Mouse (Mus musculus) thymus, postnatal 0 days (tissue): ENCODE measurements around the gene Nlrx1. TPM values are rescaled to one million over a fixed set of nuclear protein-coding genes. Genes with fewer than 3 reads are reported as not detected.
A peak's percentile ranks its signal among the peaks of the same experiment; 100 is the strongest.

Experiments
- DNase-seq: peaks from one replicate; pipeline ENCODE4 v3.0.0-alpha.2; 2015; ENCODE audit warnings: low spot score
- polyA plus RNA-seq: library from polyadenylated mRNA; unstranded; fragments of >200 nt; fragmentation: Nextera tagmentation; extraction: Ambion mirVana; gene quantifications from 2 replicates; pipeline ENCODE4 v1.2.1, GENCODE M21; 2015

The Nlrx1 gene
- polyA plus RNA-seq, 1 experiment from 2014 or later = 5.9 TPM

DNA sequence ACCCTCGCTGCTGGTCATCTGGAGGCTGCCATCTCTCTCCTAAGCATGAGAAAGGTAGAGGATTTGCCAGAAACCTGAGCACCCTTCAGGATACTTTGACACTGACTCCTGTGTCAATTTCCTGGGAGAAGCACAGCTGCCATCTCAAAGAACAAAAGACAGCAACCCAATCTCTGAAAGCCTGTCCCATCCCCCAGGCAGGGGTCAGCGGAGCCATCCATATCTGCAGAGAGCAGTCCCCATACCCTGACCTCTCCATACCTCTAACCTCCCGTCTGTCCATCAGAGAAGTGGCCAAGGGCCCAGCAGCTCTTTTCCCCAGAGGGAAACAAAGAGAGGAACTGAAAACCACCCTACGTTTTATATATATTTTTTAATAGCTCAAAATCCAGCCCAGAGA, 31.8 kb downstream of the Nlrx1 start:
- no peak for DNase-seq

DNA sequence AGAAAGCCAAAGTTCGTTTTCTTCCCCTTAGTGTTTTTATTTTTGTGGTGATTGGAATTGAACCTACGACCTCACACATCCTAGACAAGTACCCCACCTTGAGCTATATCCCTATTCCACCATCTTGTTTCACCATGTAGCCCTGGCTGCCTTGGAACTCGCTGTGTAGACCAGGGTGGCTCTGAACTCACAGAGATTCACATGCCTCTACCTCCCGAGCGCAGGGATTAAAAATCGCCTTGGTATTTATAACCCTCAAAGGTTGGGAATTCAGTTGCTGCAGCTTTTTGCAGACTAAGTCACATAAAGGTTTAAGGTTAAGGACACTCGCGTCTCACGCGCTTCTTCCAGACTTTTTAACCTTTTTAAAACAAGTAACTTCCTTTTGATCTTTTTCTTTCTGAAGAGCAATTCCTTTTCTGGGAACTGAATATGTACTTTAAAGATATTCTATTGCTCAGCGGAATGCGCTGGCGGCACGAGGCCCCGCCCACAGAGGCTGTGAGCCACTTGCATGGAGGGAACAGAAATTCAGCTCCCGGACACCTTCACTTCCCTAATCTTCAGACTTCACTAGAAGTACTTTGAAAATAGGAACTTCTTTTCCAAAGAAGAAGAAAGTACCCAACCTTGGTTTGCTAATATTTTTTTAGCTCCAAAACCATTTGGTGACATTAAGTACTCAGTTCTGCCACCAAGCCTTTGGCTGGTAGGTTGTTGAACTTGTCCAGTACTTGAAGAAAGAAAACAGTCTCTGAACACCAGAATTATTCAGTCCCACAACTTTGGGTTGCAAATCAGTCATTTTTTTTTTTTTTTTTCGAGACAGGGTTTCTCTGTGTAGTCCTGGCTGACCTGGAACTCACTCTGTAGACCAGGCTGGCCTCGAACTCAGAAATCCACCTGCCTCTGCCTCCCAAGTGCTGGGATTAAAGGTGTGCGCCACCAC, 33.6 kb downstream of the Nlrx1 start:
- DNase-seq = peak; percentile 57

DNA sequence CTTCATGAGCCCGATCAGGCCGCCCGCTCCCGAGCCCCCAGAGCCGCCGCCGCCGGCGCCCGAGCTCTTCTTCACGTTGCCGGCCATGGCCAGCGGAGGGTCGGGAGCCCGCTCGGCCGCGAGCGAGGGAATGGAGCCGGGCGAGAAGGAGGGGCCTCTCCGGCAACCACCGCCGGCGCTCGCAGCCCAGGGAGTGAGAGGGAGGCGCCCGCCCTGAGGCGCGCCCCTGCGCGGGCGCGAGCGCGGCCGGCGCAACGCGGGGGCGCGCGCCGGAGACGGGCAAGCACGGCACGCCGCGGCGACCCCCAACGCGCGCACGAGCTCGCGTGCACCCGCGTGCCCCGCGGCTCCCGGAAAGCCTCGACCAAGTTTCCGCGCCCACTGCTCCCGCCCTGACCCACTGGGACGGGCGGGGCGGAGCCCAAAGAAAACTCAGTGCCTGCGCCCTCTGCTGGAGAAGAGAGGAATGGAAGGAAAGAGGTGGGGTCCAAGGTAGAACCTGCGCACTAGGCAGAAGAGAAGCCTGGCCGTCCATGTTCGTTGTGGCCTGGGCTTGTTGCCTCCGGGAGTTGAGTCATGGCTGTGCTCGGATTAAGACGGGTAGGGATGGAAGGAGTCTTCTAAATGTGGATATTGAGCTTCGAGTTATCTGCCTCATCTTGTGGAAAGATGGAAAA, 34.5 kb downstream of the Nlrx1 start, which contains the start of gene Cbl:
Gene Cbl (minus strand): TSS at position 248 of the 677 bp plus-strand sequence.
- DNase-seq = peak; percentile 99

DNA sequence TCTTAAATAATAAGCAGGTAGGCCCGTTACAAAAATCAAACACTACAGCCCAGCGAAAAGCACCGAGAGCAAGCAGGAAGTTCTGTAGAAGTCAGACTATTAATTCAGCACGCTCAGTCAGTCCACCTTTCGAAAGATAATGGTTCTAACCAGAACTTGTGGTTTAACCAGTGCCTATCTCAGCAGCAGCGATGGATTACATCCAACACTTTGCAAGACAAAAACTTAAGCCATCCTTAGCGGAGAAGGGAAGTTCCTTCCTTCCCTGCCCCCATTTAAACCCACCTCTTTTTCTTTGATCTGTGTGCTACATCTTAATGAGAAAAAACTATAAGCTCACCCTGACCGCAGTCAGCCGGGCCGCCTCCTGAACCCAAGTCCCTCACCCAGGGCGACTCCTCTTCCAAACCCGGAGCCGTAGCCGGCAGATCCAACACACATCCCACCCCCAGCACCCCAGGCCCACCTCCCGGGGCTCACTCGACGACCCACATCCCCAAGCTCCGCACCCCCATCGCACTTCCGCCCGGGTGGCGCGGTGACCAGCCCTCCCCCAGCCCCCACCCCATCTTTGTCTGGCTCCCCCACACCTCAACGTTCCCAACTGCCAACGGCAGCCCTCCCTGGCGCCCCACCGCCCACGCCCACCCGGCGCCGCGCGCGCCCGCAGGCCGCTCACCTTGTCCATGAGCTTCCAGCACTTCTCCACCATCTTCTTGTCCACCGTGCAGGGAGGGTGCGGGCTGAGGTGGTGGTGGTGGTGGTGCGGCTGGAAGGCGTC, 35.2 kb downstream of the Nlrx1 start:
- DNase-seq = peak; percentile 78

- DNase-seq = no peak
These were observed 36.8 kb downstream of the Nlrx1 start for GRCm38 (mm10) chr9:44231609-44232008.

DNA sequence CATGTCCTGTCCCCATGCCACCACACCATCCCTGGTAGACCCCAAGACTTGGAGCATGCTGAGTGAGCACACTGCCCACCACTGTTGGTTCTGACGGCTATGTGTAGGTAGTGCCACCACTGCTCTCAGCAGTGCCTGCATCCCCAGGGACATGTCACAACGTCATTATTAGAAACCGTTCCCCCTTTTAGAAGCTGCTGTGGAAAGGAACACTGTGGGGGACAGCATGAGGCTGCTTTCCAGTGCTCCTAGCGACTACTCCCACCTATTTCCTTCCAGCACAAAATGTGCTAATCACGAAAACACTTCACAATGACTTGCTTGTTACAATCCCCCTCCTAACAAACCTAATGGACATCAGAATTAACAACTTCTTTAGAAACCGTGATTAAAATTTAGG, 42.4 kb downstream of the Nlrx1 start:
- DNase-seq = no peak

DNA sequence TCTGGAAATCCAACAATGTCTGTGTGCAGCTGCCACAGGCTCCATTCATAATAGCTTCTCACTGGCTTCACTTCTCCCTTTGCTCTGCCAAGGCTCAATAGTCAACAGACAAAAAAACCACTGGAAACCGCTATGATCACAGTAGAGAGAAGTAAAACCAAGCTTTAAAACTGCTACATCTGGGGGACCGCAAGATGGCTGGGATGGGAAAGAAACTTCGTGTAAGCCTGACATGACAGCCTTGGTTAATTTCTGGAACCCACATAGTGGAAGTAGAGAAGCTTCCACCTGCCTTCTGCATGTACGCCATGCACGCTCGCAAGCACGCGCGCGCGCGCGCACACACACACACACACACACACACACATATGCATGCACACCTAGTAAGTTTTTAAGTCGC, 54.9 kb downstream of the Nlrx1 start:
- peak; percentile 43 for DNase-seq

- DNase-seq = no peak
These were observed 56.0 kb downstream of the Nlrx1 start for GRCm38 (mm10) chr9:44212406-44212805.

DNA sequence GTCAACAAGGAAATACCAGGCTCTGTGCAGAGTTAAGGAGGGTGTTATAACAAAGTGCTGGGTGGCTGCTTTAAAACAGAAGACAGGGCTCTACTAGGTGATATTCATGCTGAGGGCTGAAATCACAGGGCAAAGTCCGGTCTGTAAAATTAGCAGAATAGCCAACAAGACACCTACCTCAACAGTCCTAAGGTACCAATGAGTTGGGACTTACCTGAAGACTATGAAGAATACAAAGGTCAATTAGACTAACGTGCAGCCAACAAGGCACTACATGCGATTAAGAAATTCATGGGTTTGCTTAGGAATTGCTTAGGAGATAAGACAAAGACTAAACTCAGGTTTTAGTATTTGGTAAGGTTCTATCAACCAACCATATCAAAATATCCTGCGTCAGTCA, 59.0 kb downstream of the Nlrx1 start:
- DNase-seq = no peak

- no peak for DNase-seq
These were observed 60.6 kb downstream of the Nlrx1 start for GRCm38 (mm10) chr9:44207840-44208239.

Other genes starting within 250 kb of the Nlrx1 start
- gene Thy1, start 225.2 kb downstream of the Nlrx1 start, polyA plus RNA-seq = 415 and 436 TPM in 2 replicates
- 7.4 and 13.1 TPM in 2 replicates for gene Usp2, start 201.6 kb downstream of the Nlrx1 start, polyA plus RNA-seq
- gene Mfrp, start 166.9 kb downstream of the Nlrx1 start, polyA plus RNA-seq = not detected in 2 replicates
- 1.2 and 2.0 TPM in 2 replicates for gene C1qtnf5, start 161.4 kb downstream of the Nlrx1 start, polyA plus RNA-seq
- 0.05 and 0.10 TPM in 2 replicates for gene Gm49380, start 155.1 kb downstream of the Nlrx1 start, polyA plus RNA-seq
- 52.3 and 53.4 TPM in 2 replicates for gene Rnf26, start 155.1 kb downstream of the Nlrx1 start, polyA plus RNA-seq
- 6.9 and 7.9 TPM in 2 replicates for gene Mcam, start 134.1 kb downstream of the Nlrx1 start, polyA plus RNA-seq
- gene Cbl, start 34.5 kb downstream of the Nlrx1 start, polyA plus RNA-seq = 51.9 and 60.4 TPM in 2 replicates
- 8.1 TPM in 2 replicates for gene Ccdc153, start 27.9 kb downstream of the Nlrx1 start, polyA plus RNA-seq
- 0.45 and 0.49 TPM in 2 replicates for gene Pdzd3, start 17.1 kb downstream of the Nlrx1 start, polyA plus RNA-seq
- 0.09 and 0.12 TPM in 2 replicates for gene Abcg4, start 20.0 kb upstream of the Nlrx1 start, polyA plus RNA-seq
- 22.4 and 22.6 TPM in 2 replicates for gene Hinfp, start 37.1 kb upstream of the Nlrx1 start, polyA plus RNA-seq
- gene C2cd2l, start 51.7 kb upstream of the Nlrx1 start, polyA plus RNA-seq = 11.0 and 11.2 TPM in 2 replicates
- 25.7 and 25.8 TPM in 2 replicates for gene Dpagt1, start 57.4 kb upstream of the Nlrx1 start, polyA plus RNA-seq
- 454 and 470 TPM in 2 replicates for gene H2afx, start 66.1 kb upstream of the Nlrx1 start, polyA plus RNA-seq
- gene Hmbs, start 75.6 kb upstream of the Nlrx1 start, polyA plus RNA-seq = 74.7 and 79.0 TPM in 2 replicates
- 30.1 and 30.5 TPM in 2 replicates for gene Vps11, start 93.1 kb upstream of the Nlrx1 start, polyA plus RNA-seq
- gene Hyou1, start 110.9 kb upstream of the Nlrx1 start, polyA plus RNA-seq = 13.1 and 18.5 TPM in 2 replicates
- 16.4 and 18.1 TPM in 2 replicates for gene Slc37a4, start 128.3 kb upstream of the Nlrx1 start, polyA plus RNA-seq
- 3,300 and 3,396 TPM in 2 replicates for gene Rps25, start 138.5 kb upstream of the Nlrx1 start, polyA plus RNA-seq
- 166 and 171 TPM in 2 replicates for gene Trappc4, start 139.0 kb upstream of the Nlrx1 start, polyA plus RNA-seq
- gene Ccdc84, start 150.0 kb upstream of the Nlrx1 start, polyA plus RNA-seq = 24.6 and 27.0 TPM in 2 replicates
- not detected in 2 replicates for gene Foxr1, start 172.5 kb upstream of the Nlrx1 start, polyA plus RNA-seq
- gene Upk2, start 186.4 kb upstream of the Nlrx1 start, polyA plus RNA-seq = 0.69 and 1.5 TPM in 2 replicates
- 3.2 and 4.4 TPM in 2 replicates for gene Bcl9l, start 214.2 kb upstream of the Nlrx1 start, polyA plus RNA-seq